Mouse (Mus musculus): ENCODE measurements around the gene Tcl1b1. TPM values are rescaled to one million over a fixed set of nuclear protein-coding genes. Genes with fewer than 3 reads are reported as not detected.
"Not testable (repeated sequence)": the region's sequence is repeated elsewhere in the genome, so short reads cannot be mapped to it uniquely, and the experiment has no call there.

The Tcl1b1 gene
- polyA plus RNA-seq, 1 experiment from 2014 or later, result not detected

GRCm38 (mm10) chr12:105134826-105135225 lies 24.7 kb upstream of the Tcl1b1 start:
- H3K9ac ChIP-seq (ENCODE audit: low read length); H3K36me3 ChIP-seq (ENCODE audit: control insufficient read depth, insufficient read depth); H3K9me3 ChIP-seq (replicated peaks; ENCODE audit: control insufficient read depth, low read length); H3K4me2 ChIP-seq (ENCODE audit: low read depth, low read length); H3K4me3 ChIP-seq (ENCODE audit: low read length); ATAC-seq (replicated peaks; ENCODE audit: extremely low read depth, insufficient read depth, low FRiP score); H3K27ac ChIP-seq (ENCODE audit: low read length); H3K4me1 ChIP-seq (ENCODE audit: control insufficient read depth, insufficient read depth, low read length); H3K27me3 ChIP-seq (ENCODE audit: control insufficient read depth, insufficient read depth, low read length): not testable (repeated sequence)
- WGBS, result 65% methylated on average over 4 of the region's 4 CpGs

- H3K27me3 ChIP-seq (ENCODE audit: control insufficient read depth, insufficient read depth, low read length); H3K4me3 ChIP-seq (ENCODE audit: low read length); H3K9me3 ChIP-seq (replicated peaks; ENCODE audit: control insufficient read depth, low read length); H3K27ac ChIP-seq (ENCODE audit: low read length); H3K4me2 ChIP-seq (ENCODE audit: low read depth, low read length); ATAC-seq (replicated peaks; ENCODE audit: extremely low read depth, insufficient read depth, low FRiP score); H3K4me1 ChIP-seq (ENCODE audit: control insufficient read depth, insufficient read depth, low read length); H3K9ac ChIP-seq (ENCODE audit: low read length); H3K36me3 ChIP-seq (ENCODE audit: control insufficient read depth, insufficient read depth): not testable (repeated sequence)
- WGBS, result 64% methylated on average over 1 of the region's 1 CpGs
Observed at GRCm38 (mm10) chr12:105137729-105138128, 21.8 kb upstream of the Tcl1b1 start.

GRCm38 (mm10) chr12:105143096-105143495 lies 16.4 kb upstream of the Tcl1b1 start:
- H3K9ac ChIP-seq (ENCODE audit: low read length), result no peak overlapping the region
- H3K27me3 ChIP-seq (ENCODE audit: control insufficient read depth, insufficient read depth, low read length), result no peaks in the 10 kb centered on the region
- no peaks in the 10 kb centered on the region for H3K9me3 ChIP-seq (replicated peaks; ENCODE audit: control insufficient read depth, low read length)
- no peaks in the 10 kb centered on the region for H3K36me3 ChIP-seq (ENCODE audit: control insufficient read depth, insufficient read depth)
- no peak overlapping the region for H3K4me3 ChIP-seq (ENCODE audit: low read length)
- H3K27ac ChIP-seq (ENCODE audit: low read length), result no peak overlapping the region
- no peaks in the 10 kb centered on the region for H3K4me1 ChIP-seq (ENCODE audit: control insufficient read depth, insufficient read depth, low read length)
- WGBS, result 86% methylated on average over 3 of the region's 3 CpGs
- ATAC-seq (replicated peaks; ENCODE audit: extremely low read depth, insufficient read depth, low FRiP score), result no peak
- H3K4me2 ChIP-seq (ENCODE audit: low read depth, low read length), result no peak overlapping the region

GRCm38 (mm10) chr12:105144928-105145327 lies 14.6 kb upstream of the Tcl1b1 start:
- not testable (repeated sequence) for H3K4me1 ChIP-seq (ENCODE audit: control insufficient read depth, insufficient read depth, low read length); H3K27me3 ChIP-seq (ENCODE audit: control insufficient read depth, insufficient read depth, low read length); H3K9me3 ChIP-seq (replicated peaks; ENCODE audit: control insufficient read depth, low read length); H3K36me3 ChIP-seq (ENCODE audit: control insufficient read depth, insufficient read depth); H3K9ac ChIP-seq (ENCODE audit: low read length); H3K4me3 ChIP-seq (ENCODE audit: low read length); H3K4me2 ChIP-seq (ENCODE audit: low read depth, low read length); H3K27ac ChIP-seq (ENCODE audit: low read length); ATAC-seq (replicated peaks; ENCODE audit: extremely low read depth, insufficient read depth, low FRiP score)
- WGBS, result 36% methylated on average over 1 of the region's 1 CpGs

GRCm38 (mm10) chr12:105145714-105146113 lies 13.8 kb upstream of the Tcl1b1 start, which contains the start of gene Tcl1b2:
Gene Tcl1b2 (plus strand): TSS chr12:105146014.
- H3K9ac ChIP-seq (ENCODE audit: low read length), result no peak within 1 kb of the TSS

GRCm38 (mm10) chr12:105155286-105155685 lies 4.2 kb upstream of the Tcl1b1 start:
- H3K9ac ChIP-seq (ENCODE audit: low read length); H3K36me3 ChIP-seq (ENCODE audit: control insufficient read depth, insufficient read depth); H3K4me3 ChIP-seq (ENCODE audit: low read length); ATAC-seq (replicated peaks; ENCODE audit: extremely low read depth, insufficient read depth, low FRiP score); H3K4me1 ChIP-seq (ENCODE audit: control insufficient read depth, insufficient read depth, low read length); H3K27ac ChIP-seq (ENCODE audit: low read length); H3K4me2 ChIP-seq (ENCODE audit: low read depth, low read length); H3K9me3 ChIP-seq (replicated peaks; ENCODE audit: control insufficient read depth, low read length); H3K27me3 ChIP-seq (ENCODE audit: control insufficient read depth, insufficient read depth, low read length): not testable (repeated sequence)
- 47% methylated on average over 4 of the region's 4 CpGs for WGBS

More at GRCm38 (mm10) chr12:105145714-105146113, 13.8 kb upstream of the Tcl1b1 start, which contains the start of gene Tcl1b2:
- Histone ChIP-seq H3K27me3 (ENCODE audit: control insufficient read depth, insufficient read depth, low read length) (no peaks in the 10 kb centered on the region), H3K4me1 (ENCODE audit: control insufficient read depth, insufficient read depth, low read length) (no peaks in the 10 kb centered on the region), H3K4me2 (ENCODE audit: low read depth, low read length) (no peak within 1 kb of the TSS), H3K9me3 (replicated peaks; ENCODE audit: control insufficient read depth, low read length) (no peaks in the 10 kb centered on the region), H3K27ac (ENCODE audit: low read length) (no peak within 1 kb of the TSS), H3K36me3 (ENCODE audit: control insufficient read depth, insufficient read depth) (no peaks in the 10 kb centered on the region), H3K4me3 (ENCODE audit: low read length) (no peak within 1 kb of the TSS)
- no peak for ATAC-seq (replicated peaks; ENCODE audit: extremely low read depth, insufficient read depth, low FRiP score)
- WGBS, result 64% methylated on average over 3 of the region's 3 CpGs

- Histone ChIP-seq H3K9ac (ENCODE audit: low read length) (no peak overlapping the region), H3K27ac (ENCODE audit: low read length) (no peak overlapping the region), H3K27me3 (ENCODE audit: control insufficient read depth, insufficient read depth, low read length) (no peaks in the 10 kb centered on the region), H3K4me2 (ENCODE audit: low read depth, low read length) (no peak overlapping the region), H3K4me3 (ENCODE audit: low read length) (no peak overlapping the region), H3K9me3 (replicated peaks; ENCODE audit: control insufficient read depth, low read length) (no peaks in the 10 kb centered on the region), H3K4me1 (ENCODE audit: control insufficient read depth, insufficient read depth, low read length) (no peaks in the 10 kb centered on the region), H3K36me3 (ENCODE audit: control insufficient read depth, insufficient read depth) (no peaks in the 10 kb centered on the region)
- ATAC-seq (replicated peaks; ENCODE audit: extremely low read depth, insufficient read depth, low FRiP score), result no peak
- WGBS, result 71% methylated on average over 6 of the region's 6 CpGs
Observed at GRCm38 (mm10) chr12:105158842-105159241, 648 bp upstream of the Tcl1b1 start.

GRCm38 (mm10) chr12:105166734-105167133 lies 7.2 kb downstream of the Tcl1b1 start:
- H3K36me3 ChIP-seq (ENCODE audit: control insufficient read depth, insufficient read depth), result no peaks in the 10 kb centered on the region
- H3K4me2 ChIP-seq (ENCODE audit: low read depth, low read length), result no peak overlapping the region
- 0 out of 2 replicates have a peak, but pooled peaks cover 2% of the 10 kb centered on the region for H3K27me3 ChIP-seq (ENCODE audit: control insufficient read depth, insufficient read depth, low read length)
- H3K9ac ChIP-seq (ENCODE audit: low read length), result no peak overlapping the region
- no peak for ATAC-seq (replicated peaks; ENCODE audit: extremely low read depth, insufficient read depth, low FRiP score)
- no peaks in the 10 kb centered on the region for H3K4me1 ChIP-seq (ENCODE audit: control insufficient read depth, insufficient read depth, low read length)
- H3K9me3 ChIP-seq (replicated peaks; ENCODE audit: control insufficient read depth, low read length), result no peaks in the 10 kb centered on the region
- no peak overlapping the region for H3K27ac ChIP-seq (ENCODE audit: low read length)
- no peak overlapping the region for H3K4me3 ChIP-seq (ENCODE audit: low read length)
- WGBS, result 51% methylated on average over 3 of the region's 3 CpGs

GRCm38 (mm10) chr12:105173366-105173765 lies 13.9 kb downstream of the Tcl1b1 start:
- no peak for ATAC-seq (replicated peaks; ENCODE audit: extremely low read depth, insufficient read depth, low FRiP score)
- Histone ChIP-seq H3K27me3 (ENCODE audit: control insufficient read depth, insufficient read depth, low read length) (no peaks in the 10 kb centered on the region), H3K36me3 (ENCODE audit: control insufficient read depth, insufficient read depth) (no peaks in the 10 kb centered on the region), H3K27ac (ENCODE audit: low read length) (no peak overlapping the region), H3K4me1 (ENCODE audit: control insufficient read depth, insufficient read depth, low read length) (no peaks in the 10 kb centered on the region), H3K9ac (ENCODE audit: low read length) (no peak overlapping the region), H3K9me3 (replicated peaks; ENCODE audit: control insufficient read depth, low read length) (no peaks in the 10 kb centered on the region), H3K4me3 (ENCODE audit: low read length) (no peak overlapping the region), H3K4me2 (ENCODE audit: low read depth, low read length) (no peak overlapping the region)
- 65% methylated on average over 2 of the region's 2 CpGs for WGBS

GRCm38 (mm10) chr12:105174318-105174717 lies 14.8 kb downstream of the Tcl1b1 start:
- WGBS, result 27% methylated on average over 2 of the region's 2 CpGs

More at GRCm38 (mm10) chr12:105174318-105174717, 14.8 kb downstream of the Tcl1b1 start:
- not testable (repeated sequence) for H3K4me3 ChIP-seq (ENCODE audit: low read length); ATAC-seq (replicated peaks; ENCODE audit: extremely low read depth, insufficient read depth, low FRiP score); H3K27me3 ChIP-seq (ENCODE audit: control insufficient read depth, insufficient read depth, low read length); H3K9ac ChIP-seq (ENCODE audit: low read length); H3K27ac ChIP-seq (ENCODE audit: low read length); H3K4me1 ChIP-seq (ENCODE audit: control insufficient read depth, insufficient read depth, low read length); H3K9me3 ChIP-seq (replicated peaks; ENCODE audit: control insufficient read depth, low read length); H3K36me3 ChIP-seq (ENCODE audit: control insufficient read depth, insufficient read depth); H3K4me2 ChIP-seq (ENCODE audit: low read depth, low read length)
